Mouse (Mus musculus) lung, adult 2 months (tissue): ENCODE data around the gene Cts6.

Experiments used
- CTCF ChIP-seq: fragments of 200-500 bp; IDR thresholded peaks from 2 replicates; pipeline ENCODE4 v1.5.1; 2011; ENCODE audit warnings: mild to moderate bottlenecking, low read length, control low read depth; ENCODE audit not compliant: insufficient read depth
- POLR2A ChIP-seq: fragments of 200-500 bp; IDR thresholded peaks from 2 replicates; pipeline ENCODE4 v1.6.1; 2011; ENCODE audit warnings: low read depth, mild to moderate bottlenecking, control low read depth, low read length, borderline replicate concordance; ENCODE audit errors: extremely low read depth

GRCm38 (mm10) chr13:61164156-61164555 lies 39.1 kb downstream of the Cts6 start, which contains the start of gene Ctsr:
- TF ChIP-seq POLR2A = no peak
- no peak for TF ChIP-seq CTCF
